Mouse (Mus musculus) MEL (cell line): ENCODE measurements around the gene Sparc. TPM values are rescaled to one million over a fixed set of nuclear protein-coding genes. Genes with fewer than 3 reads are reported as not detected.

Experiments used
- DNase-seq: peaks from one replicate; pipeline ENCODE4 v3.0.0; 2011; ENCODE audit warnings: low read depth, low spot score
- H3K27ac ChIP-seq: 2 replicates; pipeline ENCODE4 v1.5.1; 2012; ENCODE audit warnings: low read depth, mild to moderate bottlenecking, control low read depth, low read length, moderate library complexity; ENCODE audit not compliant: control insufficient read depth
- H3K27me3 ChIP-seq, 2 experiments: fragments of 150-350 bp in 1 of 2; sonication (generic) in 1 of 2; 2 replicates each; pipeline ENCODE4 v1.6.1; 2012; ENCODE audit warnings: low read length in 2 of 2, mild to moderate bottlenecking in 2 of 2, improper control_type of control experiment in 1 of 2, moderate library complexity in 1 of 2; ENCODE audit not compliant: insufficient read depth in 2 of 2, control insufficient read depth in 1 of 2
- H3K36me3 ChIP-seq, 2 experiments: 2 replicates each; pipeline ENCODE4 v1.6.1; 2012 to 2014; ENCODE audit warnings: low read length in 2 of 2, improper control_type of control experiment in 1 of 2, inconsistent platforms in 1 of 2, mild to moderate bottlenecking in 1 of 2; ENCODE audit not compliant: insufficient read depth in 2 of 2, control insufficient read depth in 1 of 2
- H3K4me1 ChIP-seq, 2 experiments: fragments of 150-350 bp in 1 of 2; sonication (generic) in 1 of 2; 2 replicates each; pipeline ENCODE4 v1.6.1; 2012; ENCODE audit warnings: low read length in 2 of 2, improper control_type of control experiment in 1 of 2, mild to moderate bottlenecking in 1 of 2; ENCODE audit not compliant: insufficient read depth in 2 of 2, control insufficient read depth in 1 of 2
- H3K4me3 ChIP-seq, 2 experiments: fragments of 150-350 bp in 1 of 2; sonication (generic) in 1 of 2; 2 replicates each; pipeline ENCODE4 v1.5.1; 2012; ENCODE audit warnings: low read depth in 2 of 2, low read length in 2 of 2, mild to moderate bottlenecking in 2 of 2, moderate library complexity in 2 of 2, control low read depth in 1 of 2, improper control_type of control experiment in 1 of 2; ENCODE audit not compliant: control insufficient read depth in 1 of 2, insufficient read depth in 1 of 2
- H3K79me2 ChIP-seq: 2 replicates; pipeline ENCODE4 v1.6.1; 2012; ENCODE audit warnings: mild to moderate bottlenecking, low read length, moderate library complexity; ENCODE audit not compliant: control insufficient read depth, poor library complexity, insufficient read depth
- H3K9ac ChIP-seq: 2 replicates; pipeline ENCODE4 v1.6.1; 2012; ENCODE audit warnings: low read depth, mild to moderate bottlenecking, control low read depth, low read length, moderate library complexity; ENCODE audit not compliant: control insufficient read depth, poor library complexity, severe bottlenecking
- H3K9me3 ChIP-seq: fragments of 150-350 bp; sonication (generic); replicated peaks from 2 replicates; pipeline ENCODE4 v1.6.1; 2012; ENCODE audit warnings: mild to moderate bottlenecking, low read length, improper control_type of control experiment, moderate library complexity; ENCODE audit not compliant: insufficient read depth
- CHD1 ChIP-seq: IDR thresholded peaks from 2 replicates; pipeline ENCODE4 v1.6.1; 2012; ENCODE audit warnings: low read depth, mild to moderate bottlenecking, inconsistent platforms, low read length, improper control_type of control experiment
- CHD2 ChIP-seq: IDR thresholded peaks from 2 replicates; pipeline ENCODE4 v1.6.1; 2011; ENCODE audit warnings: low read length, improper control_type of control experiment
- CTCF ChIP-seq, 3 experiments: IDR thresholded peaks in 2 of 3; conservative IDR thresholded peaks in 1 of 3; 2 replicates each; pipeline ENCODE4 v1.5.1; 2011 to 2012; ENCODE audit warnings: low read length in 3 of 3, low read depth in 2 of 3, mild to moderate bottlenecking in 2 of 3, improper control_type of control experiment in 1 of 3, inconsistent platforms in 1 of 3, mixed read lengths in 1 of 3, moderate library complexity in 1 of 3; ENCODE audit not compliant: control insufficient read depth in 1 of 3, insufficient read depth in 1 of 3, poor library complexity in 1 of 3, severe bottlenecking in 1 of 3
- E2F4 ChIP-seq: IDR thresholded peaks from 2 replicates; pipeline ENCODE4 v1.6.1; 2011; ENCODE audit warnings: low read depth, low read length, improper control_type of control experiment, borderline replicate concordance
- ELF1 ChIP-seq: IDR thresholded peaks from 2 replicates; pipeline ENCODE4 v1.6.1; 2014; ENCODE audit warnings: low read depth, mild to moderate bottlenecking, inconsistent platforms, low read length, improper control_type of control experiment, moderate library complexity
- EP300 ChIP-seq, 2 experiments: IDR thresholded peaks; 2 replicates each; pipeline ENCODE4 v1.6.1; 2011; ENCODE audit warnings: improper control_type of control experiment in 2 of 2, low read length in 2 of 2, low read depth in 1 of 2, mild to moderate bottlenecking in 1 of 2
- ETS1 ChIP-seq: IDR thresholded peaks from 2 replicates; pipeline ENCODE4 v1.6.1; 2012; ENCODE audit warnings: low read depth, mild to moderate bottlenecking, inconsistent platforms, low read length, improper control_type of control experiment, moderate library complexity
- GABPA ChIP-seq: IDR thresholded peaks from 2 replicates; pipeline ENCODE4 v1.6.1; 2012; ENCODE audit warnings: low read depth, mild to moderate bottlenecking, inconsistent platforms, low read length, improper control_type of control experiment, moderate library complexity
- GATA1 ChIP-seq: IDR thresholded peaks from 2 replicates; pipeline ENCODE4 v1.6.1; 2011; ENCODE audit warnings: low read depth, low read length, improper control_type of control experiment
- HCFC1 ChIP-seq: IDR thresholded peaks from 2 replicates; pipeline ENCODE4 v1.6.1; 2012; ENCODE audit warnings: low read depth, mild to moderate bottlenecking, inconsistent platforms, low read length, improper control_type of control experiment, moderate library complexity
- KAT2A ChIP-seq: conservative IDR thresholded peaks from 2 replicates; pipeline ENCODE4 v1.6.1; 2012; ENCODE audit warnings: low read depth, low read length, improper control_type of control experiment, inconsistent platforms
- MAX ChIP-seq: IDR thresholded peaks from 2 replicates; pipeline ENCODE4 v1.6.1; 2011; ENCODE audit warnings: low read length, improper control_type of control experiment
- MAZ ChIP-seq: IDR thresholded peaks from 2 replicates; pipeline ENCODE4 v1.6.1; 2012; ENCODE audit warnings: low read depth, mild to moderate bottlenecking, inconsistent platforms, low read length, improper control_type of control experiment
- MEF2A ChIP-seq: IDR thresholded peaks from 2 replicates; pipeline ENCODE4 v1.6.1; 2014; ENCODE audit warnings: low read depth, mild to moderate bottlenecking, inconsistent platforms, low read length, improper control_type of control experiment; ENCODE audit not compliant: poor library complexity, insufficient replicate concordance, severe bottlenecking; ENCODE audit errors: extremely low read depth
- MXI1 ChIP-seq: IDR thresholded peaks from 2 replicates; pipeline ENCODE4 v1.6.1; 2011; ENCODE audit warnings: mild to moderate bottlenecking, low read depth, low read length, improper control_type of control experiment
- MYB ChIP-seq: IDR thresholded peaks from 2 replicates; pipeline ENCODE4 v1.6.1; 2011; ENCODE audit warnings: mild to moderate bottlenecking, low read depth, low read length, improper control_type of control experiment
- MYC ChIP-seq: IDR thresholded peaks from 2 replicates; pipeline ENCODE4 v1.6.1; 2011; ENCODE audit warnings: low read depth, mild to moderate bottlenecking, low read length, improper control_type of control experiment, moderate library complexity
- NELFE ChIP-seq: IDR thresholded peaks from 2 replicates; pipeline ENCODE4 v1.6.1; 2011; ENCODE audit warnings: low read depth, low read length, improper control_type of control experiment
- NRF1 ChIP-seq: IDR thresholded peaks from 2 replicates; pipeline ENCODE4 v1.6.1; 2014; ENCODE audit warnings: low read depth, mild to moderate bottlenecking, inconsistent platforms, low read length, improper control_type of control experiment, moderate library complexity; ENCODE audit not compliant: poor library complexity, insufficient read depth, severe bottlenecking
- POLR2A ChIP-seq, 2 experiments: IDR thresholded peaks; 2 replicates each; pipeline ENCODE4 v1.6.1; 2011 to 2012; ENCODE audit warnings: low read length in 2 of 2, mild to moderate bottlenecking in 2 of 2, control low read depth in 1 of 2, improper control_type of control experiment in 1 of 2, low read depth in 1 of 2, moderate library complexity in 1 of 2; ENCODE audit not compliant: control insufficient read depth in 1 of 2, insufficient read depth in 1 of 2, poor library complexity in 1 of 2
- POLR2AphosphoS2 ChIP-seq: IDR thresholded peaks from 2 replicates; pipeline ENCODE4 v1.6.1; 2011; ENCODE audit warnings: low read length, improper control_type of control experiment
- RAD21 ChIP-seq: IDR thresholded peaks from 2 replicates; pipeline ENCODE4 v1.6.1; 2011; ENCODE audit warnings: mild to moderate bottlenecking, low read depth, low read length, improper control_type of control experiment
- RCOR1 ChIP-seq: IDR thresholded peaks from 2 replicates; pipeline ENCODE4 v1.6.1; 2012; ENCODE audit warnings: low read depth, mild to moderate bottlenecking, inconsistent platforms, low read length, improper control_type of control experiment
- TCF12 ChIP-seq: IDR thresholded peaks from 2 replicates; pipeline ENCODE4 v1.6.1; 2014; ENCODE audit warnings: low read depth, mild to moderate bottlenecking, inconsistent platforms, low read length, improper control_type of control experiment, moderate library complexity
- ZC3H11A ChIP-seq: IDR thresholded peaks from 2 replicates; pipeline ENCODE4 v1.6.1; 2012; ENCODE audit warnings: low read depth, mild to moderate bottlenecking, inconsistent platforms, low read length, improper control_type of control experiment
- ZKSCAN1 ChIP-seq: IDR thresholded peaks from 2 replicates; pipeline ENCODE4 v1.6.1; 2012; ENCODE audit warnings: low read depth, mild to moderate bottlenecking, inconsistent platforms, low read length, improper control_type of control experiment, moderate library complexity
- ZMIZ1 ChIP-seq: IDR thresholded peaks from 2 replicates; pipeline ENCODE4 v1.6.1; 2012; ENCODE audit warnings: low read depth, mild to moderate bottlenecking, inconsistent platforms, low read length, improper control_type of control experiment, moderate library complexity
- ZNF384 ChIP-seq: IDR thresholded peaks from 2 replicates; pipeline ENCODE4 v1.6.1; 2012; ENCODE audit warnings: low read depth, mild to moderate bottlenecking, inconsistent platforms, low read length, improper control_type of control experiment
- polyA plus RNA-seq, 2 experiments: library from polyadenylated mRNA; stranded (reverse) in 1 of 2; unstranded in 1 of 2; fragments of >175 nt in 1 of 2; fragments of >200 nt in 1 of 2; gene quantifications; 2 replicates each; pipeline versions ENCODE4 v1.2.1 to v1.2.4; 2012; ENCODE audit warnings: low replicate concordance in 2 of 2, low read depth in 1 of 2; ENCODE audit not compliant: insufficient read length in 2 of 2, insufficient read depth in 1 of 2, missing spikeins in 1 of 2
- total RNA-seq: library from RNA; depleted of rRNA; stranded (reverse); fragments of 300-350 nt; gene quantifications from 2 replicates; pipeline ENCODE4 v1.2.3, GENCODE M21; 2012

Sparc gene
- total and polyA plus RNA-seq, 3 experiments, result not detected

DNA sequence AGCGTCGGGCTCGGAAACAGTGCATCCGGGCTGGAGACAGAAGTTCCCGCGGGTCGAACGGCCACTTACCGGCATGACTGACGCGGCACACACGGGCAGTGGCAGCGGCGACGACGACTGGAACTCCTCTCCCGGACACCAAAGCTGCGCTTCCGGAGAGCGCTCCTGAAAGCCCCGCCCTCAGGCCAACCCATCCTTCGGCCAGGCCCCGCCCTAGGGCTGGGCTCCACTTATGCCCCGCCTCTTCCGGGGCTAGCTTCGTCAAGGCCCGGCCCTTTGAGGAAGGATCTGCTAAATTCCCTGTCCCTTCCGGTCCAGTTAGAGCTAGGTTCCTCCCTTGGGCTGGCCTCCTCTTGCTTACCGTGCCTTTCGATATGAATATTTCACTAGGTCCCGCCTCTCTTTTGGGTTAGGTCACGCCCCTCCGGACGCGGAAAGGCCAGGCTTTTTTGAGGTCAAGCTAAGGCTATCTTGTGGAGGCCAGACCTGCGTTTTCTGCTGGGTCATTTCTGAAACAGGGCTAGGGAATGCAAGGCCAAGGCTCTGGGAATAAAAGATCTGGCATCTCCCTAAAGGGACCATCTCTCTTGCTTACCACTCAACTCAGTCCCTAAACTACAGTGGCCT is 38.1 kb upstream of the Sparc start, which contains the start of gene Atox1 (continued):
- no peak for TF ChIP-seq ZKSCAN1
- 0 out of 4 replicates have a peak, but pooled peaks of 1 of the 2 experiments have one; percentile 6 for TF ChIP-seq EP300 (IDR thresholded peaks at IDR 0.05; ENCODE audit: low read depth in 1 of 2, low read length in 2 of 2)
- TF ChIP-seq NRF1, result 0 out of 2 replicates have a peak, but pooled peaks have one; percentile 11
- no peak for TF ChIP-seq ZC3H11A
- TF ChIP-seq ELF1, result peak; percentile 93
- TF ChIP-seq MEF2A, result 0 out of 2 replicates have a peak, but pooled peaks have one; percentile 12
- no peak for TF ChIP-seq CHD1
- no peak for TF ChIP-seq GATA1
- TF ChIP-seq MYB, result no peak
- peak; percentile 31; the same call in 1 of the 2 replicates for TF ChIP-seq TCF12
- TF ChIP-seq MXI1, result peak; percentile 63
- peak; percentile 81 for TF ChIP-seq HCFC1
- TF ChIP-seq E2F4, result no peak
- TF ChIP-seq POLR2A (IDR thresholded peaks at IDR 0.05; ENCODE audit: control insufficient read depth in 1 of 2, insufficient read depth in 1 of 2, low read depth in 1 of 2, low read length in 2 of 2, poor library complexity in 1 of 2), result peak; percentile 91 to 93; a peak in 3 of 4 replicates
- TF ChIP-seq KAT2A, result no peak; the same call in 1 of the 2 replicates
- peak; percentile 86 for TF ChIP-seq POLR2AphosphoS2

DNA sequence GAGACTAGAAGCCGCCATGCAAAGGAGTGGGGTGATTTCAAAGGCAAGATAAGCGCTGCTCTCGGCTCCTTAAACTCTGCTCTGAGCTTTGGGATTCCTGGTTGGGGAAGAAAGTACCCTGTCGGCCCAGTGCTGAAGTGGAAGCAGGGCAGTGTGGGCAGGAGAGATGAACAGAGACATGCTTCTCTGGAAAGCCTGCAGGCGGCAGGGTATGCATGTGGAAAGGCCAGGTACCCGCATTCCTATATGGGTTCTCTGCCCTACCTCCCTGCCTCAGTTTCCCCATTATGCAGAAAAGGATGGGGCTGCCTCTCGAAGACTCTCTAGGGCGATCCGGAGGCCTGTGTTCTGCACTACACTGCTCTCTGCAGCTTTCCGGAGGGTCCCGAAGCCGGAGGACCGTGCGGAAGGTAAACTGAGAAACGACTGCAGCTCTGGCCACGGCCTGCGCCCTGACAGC is 37.6 kb upstream of the Sparc start:
- DNase-seq, result peak; percentile 78
- peaks cover 0 to 21% of the 10 kb centered on the region in 2 experiments; a peak in 2 of 4 replicates for H3K4me1 ChIP-seq
- H3K9me3 ChIP-seq, result no peaks in the 10 kb centered on the region
- H3K79me2 ChIP-seq, result peaks cover 26% of the 10 kb centered on the region
- H3K27ac ChIP-seq, result peak overlapping the region; percentile 14
- TF ChIP-seq NELFE, result no peak
- TF ChIP-seq ZKSCAN1, result no peak
- TF ChIP-seq CHD2, result no peak
- TF ChIP-seq GATA1, result peak; percentile 69
- TF ChIP-seq KAT2A, result no peak
- no peak for TF ChIP-seq POLR2AphosphoS2
- no peak for TF ChIP-seq ETS1
- TF ChIP-seq MAZ, result peak; percentile 79; the same call in 1 of the 2 replicates
- no peak for TF ChIP-seq ZNF384
- no peak for TF ChIP-seq MYC
- TF ChIP-seq RCOR1, result no peak
- no peak for TF ChIP-seq HCFC1
- TF ChIP-seq MYB, result no peak
- TF ChIP-seq NRF1, result no peak
- TF ChIP-seq RAD21, result no peak
- TF ChIP-seq ZMIZ1, result no peak
- TF ChIP-seq EP300 (IDR thresholded peaks at IDR 0.05; ENCODE audit: low read depth in 1 of 2, low read length in 2 of 2), result peak in 1 of 2 experiments; percentile 16; a peak in 1 of 4 replicates
- TF ChIP-seq GABPA, result no peak
- no peak for TF ChIP-seq MAX
- peak in 2 of 3 experiments; percentile 14 to 25; a peak in 3 of 6 replicates for TF ChIP-seq CTCF (IDR thresholded peaks at IDR 0.05 in 2 of 3, conservative IDR thresholded peaks at IDR 0.05 in 1 of 3; ENCODE audit: control insufficient read depth in 1 of 3, insufficient read depth in 1 of 3, low read depth in 2 of 3, low read length in 3 of 3, poor library complexity in 1 of 3, severe bottlenecking in 1 of 3)
- TF ChIP-seq ELF1, result 0 out of 2 replicates have a peak, but pooled peaks have one; percentile 16
- no peak; the same call in 1 of the 2 replicates for TF ChIP-seq E2F4
- H3K27me3 ChIP-seq, result no peaks in the 10 kb centered on the region
- H3K9ac ChIP-seq, result peak overlapping the region; percentile 70
- H3K36me3 ChIP-seq, result peaks cover 0 to 15% of the 10 kb centered on the region in 2 experiments; a peak in 2 of 4 replicates
- H3K4me3 ChIP-seq, result peak overlapping the region; percentile 75 to 87
